Mouse (Mus musculus): ENCODE results near the gene Gcsam.
A peak's percentile ranks its signal among the peaks of the same experiment; 100 is the strongest.

- TF ChIP-seq EP300 (IDR thresholded peaks at IDR 0.05; ENCODE audit: low read depth) = no peak
- TF ChIP-seq CTCF (IDR thresholded peaks at IDR 0.05; ENCODE audit: low read depth) = peak; percentile 66
Observed at GRCm38 (mm10) chr16:45608481-45608954, 1.7 kb upstream of the Gcsam start.

All from heart, postnatal 0 days (tissue).